Mouse (Mus musculus): ENCODE results near the gene Usp43. TPM values are rescaled to one million over a fixed set of nuclear protein-coding genes. Genes with fewer than 3 reads are reported as not detected.

The Usp43 gene
- total RNA-seq, 1 experiment from 2014 or later = not detected

DNA sequence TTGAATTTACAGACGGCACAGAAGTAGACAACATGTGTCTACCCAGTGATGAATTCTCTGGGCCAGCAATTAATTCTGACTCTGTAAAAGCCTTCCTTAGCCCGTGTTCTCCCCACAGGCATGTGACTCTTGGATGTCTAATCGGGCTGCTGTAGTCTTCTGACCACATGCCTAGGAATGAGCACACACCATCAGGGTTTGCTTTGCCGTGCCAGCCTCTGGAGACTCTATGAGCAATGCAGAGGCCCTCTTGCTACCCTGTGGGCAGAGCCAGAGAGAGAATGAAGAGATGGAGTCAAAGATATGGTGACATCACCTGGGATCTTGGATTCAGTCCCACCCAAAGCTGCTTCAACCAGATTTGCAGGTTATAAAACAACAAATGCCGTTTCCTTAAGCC lies 10.9 kb downstream of the Usp43 start:
- no peak for ATAC-seq (replicated peaks; ENCODE audit: low read depth, poor library complexity, severe bottlenecking)

DNA sequence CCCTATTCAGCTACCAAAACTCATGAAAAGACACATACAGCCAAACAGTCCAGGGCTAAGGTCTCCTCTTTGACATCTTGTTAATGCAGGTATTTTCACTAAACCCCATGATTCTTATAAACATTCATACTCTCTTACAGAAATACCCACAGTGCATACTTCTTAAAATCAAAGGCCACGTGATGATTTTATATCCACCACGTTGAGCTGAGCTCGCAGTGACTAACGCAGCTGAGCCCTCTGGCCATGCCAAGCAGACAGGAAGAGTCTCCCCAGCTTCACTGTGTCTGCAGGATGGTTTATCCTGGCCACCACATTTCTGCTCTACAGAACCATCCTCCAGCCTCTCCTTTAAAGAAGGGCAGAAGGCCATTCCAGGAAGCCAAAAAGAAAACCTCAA lies 18.2 kb downstream of the Usp43 start:
- no peak for ATAC-seq (replicated peaks; ENCODE audit: low read depth, poor library complexity, severe bottlenecking)

DNA sequence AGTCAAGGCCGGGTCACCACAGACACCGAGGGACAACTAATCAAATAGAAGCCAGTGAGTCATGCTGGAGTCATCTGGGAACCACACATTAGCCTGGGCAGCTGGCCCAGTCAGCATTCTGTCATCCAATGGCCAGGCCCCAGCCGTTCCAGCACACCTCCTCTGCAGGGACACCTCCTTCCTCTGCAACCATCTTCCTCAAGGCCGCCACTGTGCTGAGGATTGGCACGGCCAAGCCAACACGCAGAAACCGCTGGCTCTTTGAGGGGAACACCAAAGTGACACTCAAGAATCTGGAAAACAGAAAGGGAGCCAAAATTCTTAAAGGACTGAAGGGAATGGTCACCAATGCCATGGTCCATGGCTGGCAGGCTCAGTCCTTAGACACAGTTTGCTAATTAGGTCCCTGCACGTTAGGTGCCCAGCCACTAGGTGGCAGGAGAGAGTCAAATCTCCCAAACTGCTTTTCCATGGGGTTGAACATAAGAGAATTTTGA lies 24.8 kb downstream of the Usp43 start:
- ATAC-seq (replicated peaks; ENCODE audit: low read depth, poor library complexity, severe bottlenecking) = peak; percentile 82

DNA sequence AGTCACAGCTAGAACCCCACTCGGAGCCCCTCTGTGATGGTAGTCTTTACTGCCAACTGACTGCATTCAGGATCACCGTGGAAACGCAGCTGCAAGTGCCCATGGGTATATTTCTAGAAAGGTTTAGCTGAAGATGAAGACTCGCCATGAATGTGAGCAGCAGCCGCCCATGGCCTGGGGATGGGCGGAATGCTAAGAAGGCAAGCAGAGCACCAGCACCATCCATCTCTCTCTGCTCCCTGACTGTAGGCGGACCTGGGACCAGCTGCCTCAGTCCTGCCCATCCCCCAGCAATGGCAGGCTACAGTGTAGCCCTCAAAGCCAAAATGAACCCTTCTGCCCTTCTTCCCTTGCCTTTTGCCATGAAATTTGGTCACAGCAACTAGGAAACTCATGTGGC lies 26.3 kb downstream of the Usp43 start:
- ATAC-seq (replicated peaks; ENCODE audit: low read depth, poor library complexity, severe bottlenecking) = no peak

DNA sequence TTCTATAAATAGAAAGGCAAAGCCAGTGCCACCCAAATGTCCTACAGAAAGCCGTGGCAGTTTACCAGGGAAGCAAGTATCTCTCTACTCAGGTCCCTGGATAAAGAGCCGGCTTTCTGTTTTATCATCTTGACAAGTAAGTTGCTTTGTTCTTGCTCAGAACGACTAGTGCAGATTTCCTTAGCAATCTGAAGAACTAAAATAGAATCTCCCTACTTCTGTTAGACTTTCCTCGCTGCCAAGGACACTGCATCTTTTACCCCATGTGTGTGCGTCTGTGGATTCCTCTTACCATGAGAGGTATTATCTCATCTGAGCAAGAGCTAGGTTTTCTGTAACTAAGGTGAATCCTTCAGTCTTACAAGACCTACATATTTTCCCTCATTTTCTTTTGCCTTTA lies 33.4 kb downstream of the Usp43 start:
- no peak for ATAC-seq (replicated peaks; ENCODE audit: low read depth, poor library complexity, severe bottlenecking)

DNA sequence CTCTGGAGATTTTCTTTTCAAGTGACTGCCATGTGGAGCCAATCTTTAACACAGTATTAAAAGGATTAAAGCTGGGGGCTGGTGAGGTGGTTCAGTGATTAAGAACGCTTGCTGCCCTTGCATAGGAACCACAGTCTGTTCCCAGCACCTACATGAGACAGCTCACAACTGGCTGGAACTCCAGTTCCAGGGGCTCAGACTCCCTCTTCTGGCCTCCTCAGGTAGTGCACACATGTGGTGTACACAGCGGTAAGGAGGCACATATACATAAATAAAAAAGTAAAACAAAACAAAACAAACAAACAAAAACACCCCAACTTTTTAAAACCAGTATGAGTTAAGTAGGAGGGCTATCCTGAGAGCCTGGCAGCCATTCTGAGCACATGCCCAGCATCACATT lies 36.0 kb downstream of the Usp43 start:
- no peak for ATAC-seq (replicated peaks; ENCODE audit: low read depth, poor library complexity, severe bottlenecking)

DNA sequence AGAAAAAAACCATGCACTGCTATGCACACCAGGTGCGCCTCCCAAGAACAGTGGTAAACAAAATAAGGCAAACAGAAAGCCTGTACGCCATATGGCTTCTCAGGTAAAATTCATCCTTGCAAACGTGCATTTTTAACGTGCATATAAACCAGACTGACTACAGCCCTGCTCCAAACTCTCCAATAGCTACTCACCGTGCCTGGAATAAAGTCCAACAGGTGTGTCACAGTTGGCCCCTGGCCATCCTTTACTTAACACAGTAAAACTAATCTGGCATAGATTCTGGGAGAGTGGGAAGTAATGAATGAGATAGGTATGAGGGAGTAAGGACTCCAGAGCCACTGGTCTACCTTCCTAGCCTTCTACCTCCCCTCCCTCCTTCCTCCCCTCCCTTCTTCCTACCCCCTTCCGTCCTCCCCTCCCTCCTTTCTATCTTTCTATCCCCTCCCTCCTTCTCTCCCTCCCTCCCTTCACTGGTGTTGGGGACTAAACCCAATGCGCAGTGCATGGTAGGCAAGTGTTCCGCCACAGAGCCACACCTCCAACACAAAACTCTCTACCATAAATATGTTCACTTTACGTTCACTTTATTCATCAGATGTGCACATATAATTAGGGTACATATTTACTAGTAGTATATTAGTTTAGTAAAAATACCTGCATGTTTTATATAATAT lies 56.3 kb downstream of the Usp43 start:
- no peak for ATAC-seq (replicated peaks; ENCODE audit: low read depth, poor library complexity, severe bottlenecking)

DNA sequence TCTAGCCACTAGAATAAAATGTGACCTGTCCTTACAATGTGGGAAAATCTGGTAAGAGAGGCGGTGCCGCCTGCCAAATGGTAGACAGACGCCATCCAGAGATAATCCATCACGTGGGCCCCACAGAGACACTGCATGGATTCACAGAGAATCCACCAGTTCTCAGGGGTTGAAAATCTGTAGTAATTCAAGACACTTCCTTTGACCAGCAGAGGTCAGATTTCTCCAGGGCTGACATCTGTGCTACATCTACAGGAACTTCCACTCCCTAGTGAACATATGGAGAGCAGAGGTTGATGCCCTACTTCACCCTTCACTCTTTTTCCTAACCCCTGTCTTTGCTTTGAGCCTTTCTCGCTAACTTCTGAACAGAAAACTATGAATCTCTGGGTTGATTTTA lies 56.9 kb downstream of the Usp43 start:
- ATAC-seq (replicated peaks; ENCODE audit: low read depth, poor library complexity, severe bottlenecking) = no peak

DNA sequence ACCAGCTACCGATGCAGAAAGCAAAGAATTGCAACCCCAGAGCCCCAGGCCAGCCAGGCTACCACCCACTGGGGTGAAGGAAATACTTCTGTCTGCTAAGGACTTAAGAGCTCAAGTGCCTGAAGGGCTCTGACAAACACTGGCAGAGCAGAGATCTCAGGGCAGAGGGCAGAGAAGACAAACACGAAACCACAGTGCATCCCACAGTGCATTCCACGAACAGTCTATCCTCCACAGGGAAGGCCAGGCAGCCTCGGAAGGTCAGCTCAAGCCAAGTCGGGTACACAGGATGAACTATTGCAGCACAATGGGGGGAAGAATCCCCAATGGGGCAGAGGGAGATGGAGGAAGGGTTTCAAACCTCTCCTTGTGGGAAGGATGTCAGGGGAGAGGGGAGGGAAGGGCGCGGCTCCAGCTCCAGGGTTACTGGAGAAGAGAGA lies 60.5 kb downstream of the Usp43 start:
- no peak for ATAC-seq (replicated peaks; ENCODE audit: low read depth, poor library complexity, severe bottlenecking)

DNA sequence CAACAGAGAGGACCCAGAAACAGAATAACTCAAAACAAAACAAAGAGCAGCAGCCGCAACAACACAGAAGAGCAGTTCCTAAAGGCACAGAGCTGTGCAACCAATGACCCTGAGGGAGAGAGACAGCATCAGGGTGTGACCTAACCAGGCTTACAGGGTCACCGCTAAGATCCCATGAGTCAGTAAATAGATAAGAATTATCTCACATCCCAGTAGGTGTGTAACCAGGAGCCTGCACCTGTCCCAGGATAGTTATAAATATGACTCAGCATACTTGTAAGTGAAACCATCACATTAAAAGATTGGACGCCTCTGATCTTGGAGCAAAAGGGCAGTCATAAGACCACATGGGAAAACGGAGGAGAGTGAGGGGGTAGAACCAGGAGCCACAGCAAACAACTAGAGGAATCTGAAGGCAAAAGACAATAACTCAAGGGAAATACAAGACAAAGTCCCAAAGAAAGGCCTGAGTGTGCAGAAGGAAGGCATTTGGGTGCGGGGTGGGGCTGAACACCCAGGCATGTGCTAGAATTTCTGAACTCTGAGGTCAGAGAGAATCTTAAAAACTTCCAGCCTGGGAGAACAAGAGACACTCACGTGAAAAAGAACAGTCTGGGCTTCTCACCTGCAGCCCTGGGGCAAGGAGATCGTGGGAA lies 61.1 kb downstream of the Usp43 start:
- no peak for ATAC-seq (replicated peaks; ENCODE audit: low read depth, poor library complexity, severe bottlenecking)

DNA sequence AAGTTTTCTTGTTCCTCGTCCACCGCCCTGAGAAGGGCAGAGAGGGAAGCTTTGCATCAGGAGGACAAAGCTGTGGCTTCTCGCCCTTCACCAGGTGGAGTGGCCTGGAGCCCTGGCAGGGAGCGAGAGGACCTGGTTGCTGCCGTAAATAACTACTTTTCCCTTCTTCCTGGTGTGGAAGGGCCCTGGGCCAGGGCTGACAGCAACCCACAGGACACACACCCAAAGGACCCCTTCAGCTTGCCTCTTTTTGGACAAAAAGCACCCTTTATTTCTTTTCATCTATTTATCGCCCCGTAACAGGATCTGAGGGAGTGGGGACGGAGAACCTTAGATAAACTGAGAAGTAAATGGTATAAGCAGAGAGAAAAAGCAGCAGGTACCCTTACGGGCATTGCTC lies 63.4 kb downstream of the Usp43 start:
- no peak for ATAC-seq (replicated peaks; ENCODE audit: low read depth, poor library complexity, severe bottlenecking)

DNA sequence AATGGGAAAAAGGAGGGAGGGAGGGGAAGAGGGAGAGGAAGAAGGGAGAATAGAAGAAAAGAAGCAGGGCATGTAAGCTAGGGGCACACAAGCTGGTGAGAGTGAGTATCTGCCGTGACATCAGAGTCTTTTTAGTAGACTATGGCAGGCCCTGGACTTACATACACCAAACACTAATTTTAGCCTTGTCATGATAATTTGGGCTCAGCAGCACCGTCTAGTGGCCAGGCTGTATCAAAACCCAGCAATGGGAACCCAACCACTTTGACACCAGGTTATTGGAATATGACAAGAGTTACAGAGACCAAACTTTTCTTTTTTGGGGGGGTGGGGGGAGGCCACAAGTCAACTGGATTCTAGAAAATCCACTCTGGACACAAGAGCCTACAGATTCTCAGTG lies 66.9 kb downstream of the Usp43 start:
- peak; percentile 87 for ATAC-seq (replicated peaks; ENCODE audit: low read depth, poor library complexity, severe bottlenecking)

DNA sequence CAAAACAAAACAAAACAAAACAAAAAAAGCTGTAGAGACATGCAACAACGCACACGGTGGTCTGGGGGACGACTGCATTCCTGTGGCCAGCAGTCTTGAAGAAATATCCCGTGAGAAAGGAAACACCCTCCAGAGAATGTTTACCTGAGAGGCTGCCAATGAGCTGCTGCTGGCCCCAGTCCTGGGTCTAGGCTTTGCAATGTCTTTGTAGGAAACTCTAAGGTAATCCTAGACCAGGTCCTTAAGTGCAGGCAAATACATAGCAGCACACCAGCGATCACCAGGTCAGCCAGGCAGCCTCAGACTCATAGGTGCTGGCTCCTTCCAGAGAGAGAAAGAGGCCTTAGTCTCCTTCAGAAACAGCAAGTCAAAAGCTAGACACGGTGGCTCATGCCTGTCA lies 68.0 kb downstream of the Usp43 start:
- ATAC-seq (replicated peaks; ENCODE audit: low read depth, poor library complexity, severe bottlenecking) = no peak

DNA sequence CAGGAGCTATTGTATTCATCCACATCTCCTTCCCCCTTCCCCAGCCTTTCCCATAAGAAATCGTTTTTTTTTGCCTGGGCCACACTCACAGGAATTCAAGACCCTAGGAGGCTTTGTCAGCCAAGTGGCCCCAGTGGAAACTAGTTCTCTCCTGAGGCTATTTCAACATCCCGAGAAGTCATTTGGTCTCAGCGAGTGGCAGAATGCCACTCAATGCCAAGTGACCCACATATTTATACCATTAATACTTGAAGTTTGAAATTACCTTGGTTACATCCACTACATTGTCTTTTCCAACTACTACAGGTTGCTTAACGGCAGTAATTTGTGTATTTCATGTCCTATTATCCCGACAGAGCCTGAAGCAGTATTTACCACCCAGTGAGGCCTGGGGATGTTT lies 70.2 kb downstream of the Usp43 start:
- no peak for ATAC-seq (replicated peaks; ENCODE audit: low read depth, poor library complexity, severe bottlenecking)

DNA sequence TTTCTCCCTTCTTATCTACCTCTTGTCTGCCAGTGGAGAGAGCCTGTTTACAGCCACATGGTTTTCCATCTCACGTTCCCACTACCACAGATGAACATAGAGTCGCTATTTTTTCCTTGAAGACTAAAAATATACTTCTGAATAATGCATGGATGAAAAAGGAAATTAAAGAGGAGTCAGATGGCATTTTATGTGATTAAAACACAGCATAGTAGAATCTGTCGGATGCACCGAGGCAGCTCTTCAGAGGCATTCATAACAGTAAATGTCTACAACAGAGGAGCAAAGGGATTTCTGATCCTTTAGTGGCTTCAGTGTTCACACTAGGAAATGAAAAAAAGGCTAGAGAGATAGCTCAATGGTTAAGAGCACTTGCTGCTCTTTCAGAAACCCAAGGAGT lies 76.8 kb downstream of the Usp43 start:
- ATAC-seq (replicated peaks; ENCODE audit: low read depth, poor library complexity, severe bottlenecking) = no peak

DNA sequence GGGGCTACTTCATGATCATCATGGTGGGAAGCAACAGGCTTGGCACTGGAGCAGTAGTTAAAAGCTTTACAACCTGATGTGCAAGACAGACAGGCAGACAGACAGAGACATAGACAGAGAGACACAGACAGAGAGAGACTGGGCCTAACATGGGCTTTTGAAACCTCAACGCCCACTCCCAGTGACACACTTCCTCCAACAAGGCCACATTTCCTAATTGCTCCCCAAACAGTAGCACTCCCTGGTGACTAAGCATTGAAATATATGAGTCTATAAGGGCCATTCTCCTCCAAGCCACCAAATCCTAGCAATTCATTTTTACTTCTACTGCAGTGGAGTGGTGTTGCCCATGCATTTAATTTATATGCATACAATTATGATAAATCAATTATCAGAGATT lies 82.1 kb downstream of the Usp43 start:
- no peak for ATAC-seq (replicated peaks; ENCODE audit: low read depth, poor library complexity, severe bottlenecking)

DNA sequence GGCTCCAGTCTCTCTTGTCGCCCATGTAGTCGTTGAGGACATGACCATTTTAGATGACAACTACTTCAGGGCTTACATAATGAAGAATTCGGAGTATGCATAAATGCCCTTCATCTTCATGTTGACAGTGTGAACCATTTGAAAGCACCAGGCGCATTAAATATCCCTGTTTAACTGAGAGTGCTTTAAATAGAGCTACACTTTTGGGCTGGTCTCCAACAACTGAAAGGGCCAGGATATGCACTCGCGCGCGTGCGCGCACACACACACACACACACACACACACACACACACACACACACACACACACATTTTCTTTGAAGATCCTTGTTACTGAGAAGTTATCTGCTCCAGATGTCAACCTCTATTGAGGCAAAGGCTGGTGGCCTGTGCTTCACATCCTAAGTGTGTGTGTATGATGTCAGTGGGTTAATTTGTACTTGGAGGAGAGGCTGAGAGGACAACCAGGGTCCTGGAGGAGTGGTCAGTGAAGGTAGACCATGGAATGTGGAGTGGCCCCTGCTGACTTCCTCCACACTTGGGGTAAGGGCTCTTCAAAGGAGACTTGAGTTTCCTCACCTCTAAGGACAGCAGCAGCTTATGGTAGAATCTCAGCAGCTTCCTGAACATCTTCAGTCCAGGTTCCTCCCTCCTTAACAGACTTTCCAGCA lies 86.4 kb downstream of the Usp43 start:
- no peak for ATAC-seq (replicated peaks; ENCODE audit: low read depth, poor library complexity, severe bottlenecking)

DNA sequence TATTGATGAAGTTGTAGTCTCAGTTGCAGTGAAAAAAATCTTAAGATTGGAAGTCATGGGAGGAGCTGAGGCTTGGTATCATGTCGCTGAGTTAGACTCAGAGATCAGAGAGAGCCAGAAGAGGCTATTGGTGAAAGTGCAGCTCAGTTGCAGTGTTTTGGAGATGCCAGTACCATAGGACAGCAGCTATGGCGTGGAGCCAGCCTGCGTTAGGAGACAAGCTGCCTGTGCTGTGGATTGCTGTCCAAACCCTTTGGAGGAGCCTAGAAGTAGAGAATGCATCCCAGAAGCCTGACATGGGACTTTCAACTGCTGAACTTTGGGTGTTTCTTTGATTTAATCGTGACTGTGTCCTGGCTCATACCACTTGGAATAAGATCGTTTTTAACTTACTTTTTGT lies 90.1 kb downstream of the Usp43 start:
- ATAC-seq (replicated peaks; ENCODE audit: low read depth, poor library complexity, severe bottlenecking) = no peak

DNA sequence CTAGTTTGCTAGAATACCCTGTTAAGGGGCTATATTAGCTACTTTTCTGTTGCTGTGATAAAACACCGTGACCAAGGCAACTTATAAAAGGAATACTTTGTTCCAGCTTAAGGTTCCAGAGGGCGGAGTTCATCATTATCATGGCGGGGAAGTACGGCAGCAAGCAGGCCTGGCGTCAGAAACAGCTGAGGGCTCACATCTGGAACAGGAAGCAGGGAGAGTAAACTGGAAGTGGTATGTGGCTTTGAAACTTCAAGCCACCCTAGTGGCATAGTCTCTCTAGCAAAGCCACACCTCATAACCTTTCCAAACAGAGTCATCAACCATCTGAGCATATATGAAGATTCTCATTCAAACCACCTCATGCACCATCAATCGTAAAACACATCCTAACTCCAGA lies 92.4 kb downstream of the Usp43 start:
- peak; percentile 63 for ATAC-seq (replicated peaks; ENCODE audit: low read depth, poor library complexity, severe bottlenecking)

DNA sequence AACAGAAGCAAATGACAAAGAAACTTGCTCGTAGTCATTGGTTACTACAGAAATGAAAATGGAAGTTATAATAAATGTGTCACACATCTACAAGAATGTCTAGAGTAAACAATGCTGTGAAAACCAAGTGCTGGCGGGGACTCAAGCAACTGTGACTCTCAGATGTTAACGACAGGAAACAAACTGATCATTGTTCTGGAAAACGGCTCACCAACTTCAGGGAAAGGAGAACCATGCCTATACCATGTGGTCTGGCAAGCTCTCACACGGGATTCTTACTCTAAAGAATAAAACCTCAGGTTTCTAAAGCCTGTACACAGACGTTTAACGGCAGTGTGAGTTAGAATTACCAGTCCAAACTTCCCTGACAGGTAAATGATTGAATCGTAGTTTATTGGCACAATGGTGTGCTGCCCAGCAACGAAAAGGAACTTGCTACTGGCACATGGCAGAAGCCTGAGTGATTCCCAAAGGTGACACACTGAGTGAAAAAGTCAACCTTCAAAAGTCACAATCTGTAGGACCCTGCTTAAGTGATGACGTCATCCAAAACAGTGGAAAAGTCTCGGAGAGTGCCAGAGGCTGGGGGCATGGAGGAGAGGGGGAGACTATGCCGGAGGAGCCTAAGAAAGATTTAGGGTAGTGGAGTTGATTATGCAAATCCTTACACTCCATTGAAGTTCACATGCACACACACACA lies 93.4 kb downstream of the Usp43 start:
- ATAC-seq (replicated peaks; ENCODE audit: low read depth, poor library complexity, severe bottlenecking) = no peak

DNA sequence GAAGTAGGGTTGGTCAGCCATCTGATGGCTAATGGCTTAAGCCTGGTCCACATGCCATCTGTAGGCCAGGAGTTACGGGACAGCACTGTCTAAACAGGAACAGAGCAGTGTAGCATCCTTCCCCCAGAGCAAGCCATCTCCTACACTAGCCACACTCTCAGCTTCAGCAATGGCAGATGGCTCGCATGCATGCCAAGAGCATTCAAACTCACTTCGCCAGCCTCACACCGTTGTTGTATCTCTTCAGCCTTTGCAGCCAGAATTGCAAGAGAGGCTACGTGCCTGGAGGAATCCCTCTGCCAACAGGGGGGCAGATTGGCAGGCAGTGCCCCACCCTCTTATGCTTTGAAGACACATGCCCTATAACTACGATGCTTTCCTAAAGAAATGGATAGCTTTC lies 100.4 kb downstream of the Usp43 start:
- no peak for ATAC-seq (replicated peaks; ENCODE audit: low read depth, poor library complexity, severe bottlenecking)
